Mouse (Mus musculus) brain, adult 2 months (tissue): ENCODE measurements at regions not wholly inside any gene's neighbourhood (a gene's known extent, or its start where the extent isn't known, plus 50 kb on each side); places are given as distances from the start of the nearest gene placed in this dataset.

Experiments used
- DNase-seq: peaks from one replicate; pipeline ENCODE4 v3.0.0; 2011; ENCODE audit warnings: low read depth, low spot score

DNA sequence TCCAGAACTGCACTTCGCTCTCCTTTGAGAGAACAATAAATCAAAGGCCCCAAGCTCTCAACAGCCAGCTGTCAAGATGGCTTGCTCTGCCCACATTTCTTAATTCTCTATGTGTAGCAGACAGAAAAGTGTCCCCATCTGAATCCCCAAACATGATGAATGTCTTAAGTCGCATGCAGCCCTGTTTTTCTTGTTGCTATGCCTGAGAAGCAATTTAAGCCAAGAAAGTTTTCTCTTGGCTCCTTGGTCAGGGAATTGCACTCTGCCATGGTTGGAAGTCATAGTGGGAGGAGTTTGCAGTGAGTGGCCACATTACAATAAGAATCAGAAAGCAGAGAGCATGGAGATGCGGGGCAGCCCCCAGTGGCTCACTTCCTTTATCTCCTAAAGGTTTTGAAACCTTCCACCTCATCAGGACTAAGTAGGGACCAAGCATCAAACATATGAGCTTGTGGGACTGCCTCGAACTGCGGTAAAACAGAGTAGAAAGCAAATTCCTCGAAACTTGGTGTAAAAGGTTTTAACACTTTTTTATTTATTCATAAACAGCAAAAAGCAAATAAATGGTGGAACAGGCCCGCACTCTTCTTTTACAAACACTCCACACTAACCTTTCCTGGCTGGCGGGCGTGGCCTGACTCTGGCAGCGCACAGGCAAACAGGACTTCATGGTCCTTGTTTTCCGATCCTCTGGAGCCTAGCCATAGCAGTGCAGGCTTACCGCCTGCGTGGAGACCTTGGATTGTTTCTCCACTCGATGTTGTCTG lies 227.4 kb downstream of the Ankrd50 start:
- no peak for DNase-seq

DNA sequence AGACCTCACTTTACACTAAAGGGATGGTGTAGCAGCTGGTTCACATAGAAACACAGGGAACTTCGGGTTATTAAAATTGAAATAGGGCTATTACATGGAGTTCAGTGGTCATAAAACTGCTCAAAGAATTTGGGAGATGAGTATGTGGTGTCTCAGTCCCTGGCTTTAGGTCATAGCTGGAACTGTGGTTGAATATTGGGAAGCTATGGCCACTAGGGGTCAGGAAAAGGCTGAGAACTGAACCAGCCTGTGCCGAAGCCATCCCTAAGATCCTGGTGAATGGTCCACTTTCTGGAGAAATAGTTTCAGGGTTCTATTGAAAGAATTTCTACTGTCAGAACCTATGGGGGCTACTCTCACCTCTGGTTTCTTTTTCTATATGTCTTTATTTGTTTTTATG lies 229.0 kb downstream of the Ankrd50 start:
- peak; percentile 78 for DNase-seq

DNA sequence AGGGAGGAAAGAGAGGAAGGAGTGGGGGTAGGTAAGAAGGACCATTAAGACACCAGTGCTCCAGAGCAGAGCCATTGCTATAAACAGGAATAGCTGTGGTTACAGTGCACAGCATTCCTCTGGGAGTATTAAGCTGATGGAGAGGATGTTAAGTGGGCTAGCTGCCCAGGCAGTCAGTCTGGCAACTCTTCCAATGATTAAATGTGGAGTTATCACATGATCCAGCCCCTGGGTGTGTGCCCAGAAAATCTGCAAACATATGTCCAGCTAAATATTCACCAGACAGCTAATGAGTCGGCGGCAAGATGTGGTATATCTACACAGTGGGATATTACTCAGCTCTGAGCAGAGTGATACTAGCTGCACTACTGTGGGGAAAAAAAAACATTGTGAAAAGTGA lies 229.7 kb downstream of the Ankrd50 start:
- DNase-seq, result peak; percentile 81

DNA sequence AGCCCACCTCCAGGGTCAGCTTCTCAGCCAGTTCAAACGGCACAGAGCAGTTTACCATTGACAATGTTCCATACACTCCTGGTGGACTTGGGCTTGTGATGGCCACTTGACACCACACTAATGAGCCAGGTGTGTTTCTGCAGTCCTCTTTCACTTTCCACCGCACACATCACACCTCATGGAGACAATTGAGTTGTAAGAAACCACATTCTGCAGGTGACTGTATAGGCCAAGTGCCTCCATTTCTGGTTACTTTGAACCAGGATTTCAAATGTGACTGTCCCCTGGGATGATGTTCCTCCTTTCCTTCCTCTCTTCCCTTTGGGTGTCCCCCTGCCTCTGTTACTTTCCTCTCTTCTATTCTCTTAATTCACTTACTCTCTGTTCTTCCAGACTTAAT lies 233.1 kb downstream of the Ankrd50 start:
- no peak for DNase-seq

DNA sequence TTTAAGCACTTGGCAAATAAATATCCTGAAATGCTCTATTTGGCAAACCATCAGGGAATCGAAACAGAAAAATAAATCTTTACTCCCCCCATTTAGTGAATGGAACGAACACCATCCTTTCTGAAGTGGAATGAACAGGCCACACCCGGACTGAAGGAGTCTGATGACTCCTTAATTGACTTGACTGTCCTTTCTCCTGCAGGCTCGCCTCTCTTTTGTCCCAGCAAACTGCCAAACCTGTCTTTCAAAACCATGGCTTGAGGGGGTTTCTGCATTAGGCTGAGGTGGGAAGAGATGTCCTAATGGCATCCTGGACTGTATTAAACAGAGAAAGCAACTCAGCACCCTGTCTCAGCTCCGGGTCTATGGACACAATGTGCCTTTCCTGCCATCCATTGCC lies 234.1 kb downstream of the Ankrd50 start:
- DNase-seq, result no peak

DNA sequence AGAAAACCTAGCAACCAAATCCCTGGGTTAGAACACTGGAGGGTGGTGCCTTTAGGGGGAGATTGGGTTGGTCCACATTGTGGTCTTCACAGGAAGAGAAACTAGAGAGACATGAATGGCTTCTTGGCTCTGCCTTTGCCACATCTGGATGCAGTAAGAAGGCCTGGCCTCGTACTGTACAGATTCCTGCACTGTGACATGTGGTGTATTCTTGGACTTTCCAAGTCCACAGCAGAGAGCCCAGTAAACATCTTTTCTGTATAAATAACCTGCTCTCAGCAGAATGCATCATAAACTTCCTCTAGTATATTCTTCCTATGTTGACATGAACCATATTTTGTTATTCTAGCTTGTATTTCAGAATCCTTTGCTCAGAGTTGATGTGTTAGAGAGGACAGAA lies 235.7 kb downstream of the Ankrd50 start:
- no peak for DNase-seq

DNA sequence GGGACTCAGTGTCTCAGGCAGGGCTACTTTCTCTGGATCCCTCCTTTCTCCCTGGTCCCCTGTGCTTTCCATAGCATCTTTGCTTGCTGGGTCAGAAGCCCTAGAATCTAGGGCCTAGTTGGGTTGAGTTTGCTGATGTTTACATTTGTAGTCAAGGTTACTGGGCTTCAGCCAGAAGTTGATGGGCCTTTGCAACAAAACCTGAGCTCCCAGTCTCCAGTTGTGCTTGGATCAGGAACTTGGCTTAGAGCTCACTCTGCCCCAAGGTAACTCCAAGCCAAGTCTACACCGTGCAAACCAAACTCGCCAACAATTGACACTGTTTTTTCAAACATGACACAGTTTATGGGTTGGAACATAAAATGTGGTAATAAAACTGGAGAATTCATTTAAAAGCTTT lies 238.2 kb downstream of the Ankrd50 start:
- DNase-seq, result no peak

DNA sequence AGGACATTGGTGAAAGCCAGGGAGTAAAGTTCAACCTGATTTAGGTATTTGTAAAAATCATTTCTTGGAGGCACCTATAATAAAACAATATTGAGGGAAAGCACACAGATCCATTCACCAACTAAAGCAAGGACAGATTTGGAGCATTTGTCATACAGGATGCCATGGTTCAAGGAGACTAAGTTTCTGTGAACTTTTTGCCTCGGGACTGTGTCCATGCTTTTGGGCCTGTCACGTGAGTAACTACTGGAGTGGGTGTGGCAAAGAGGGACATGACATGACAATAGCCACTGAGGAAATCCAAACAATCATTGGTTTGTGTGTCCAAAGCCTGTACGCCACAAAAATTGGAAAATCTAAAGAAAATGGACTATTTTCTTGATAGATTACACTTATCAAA lies 241.4 kb downstream of the Ankrd50 start:
- DNase-seq, result no peak

DNA sequence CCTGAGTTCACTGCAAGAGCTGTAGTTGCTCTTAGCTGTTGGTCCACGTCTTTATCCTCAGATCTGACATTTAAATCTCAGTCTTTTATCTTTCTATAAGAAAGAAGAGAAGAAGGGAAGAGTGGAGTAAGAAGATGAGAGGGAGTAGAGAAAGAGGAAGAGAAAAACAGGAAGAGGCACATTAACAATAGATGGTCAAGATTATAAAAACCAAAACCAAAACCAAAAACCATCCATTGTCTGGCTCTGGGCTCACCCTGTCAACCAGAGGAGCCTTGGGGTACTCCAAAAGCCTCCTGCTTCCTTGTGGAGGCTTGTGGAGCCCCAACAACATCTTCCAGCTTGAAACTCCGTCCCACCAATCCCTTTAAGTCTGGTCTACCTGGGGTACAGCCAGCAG lies 247.0 kb downstream of the Ankrd50 start:
- DNase-seq, result no peak

DNA sequence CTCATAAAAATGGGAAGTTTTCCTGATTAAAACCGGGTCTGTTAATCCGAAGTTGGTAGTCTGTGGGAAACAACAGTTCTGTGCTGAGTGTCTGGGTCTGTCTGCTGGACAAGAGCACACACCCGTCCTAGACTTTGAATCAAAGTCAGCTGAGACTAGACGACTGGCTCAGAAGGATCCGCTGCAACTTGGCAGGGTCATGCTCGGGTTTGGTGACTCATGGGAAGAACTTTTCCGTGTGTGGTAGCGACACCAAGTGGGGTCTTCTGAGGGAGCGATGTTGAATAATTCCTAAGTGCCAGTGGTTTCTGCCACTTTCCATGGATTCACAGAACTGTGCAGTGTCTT lies 248.9 kb downstream of the Ankrd50 start:
- DNase-seq, result no peak

DNA sequence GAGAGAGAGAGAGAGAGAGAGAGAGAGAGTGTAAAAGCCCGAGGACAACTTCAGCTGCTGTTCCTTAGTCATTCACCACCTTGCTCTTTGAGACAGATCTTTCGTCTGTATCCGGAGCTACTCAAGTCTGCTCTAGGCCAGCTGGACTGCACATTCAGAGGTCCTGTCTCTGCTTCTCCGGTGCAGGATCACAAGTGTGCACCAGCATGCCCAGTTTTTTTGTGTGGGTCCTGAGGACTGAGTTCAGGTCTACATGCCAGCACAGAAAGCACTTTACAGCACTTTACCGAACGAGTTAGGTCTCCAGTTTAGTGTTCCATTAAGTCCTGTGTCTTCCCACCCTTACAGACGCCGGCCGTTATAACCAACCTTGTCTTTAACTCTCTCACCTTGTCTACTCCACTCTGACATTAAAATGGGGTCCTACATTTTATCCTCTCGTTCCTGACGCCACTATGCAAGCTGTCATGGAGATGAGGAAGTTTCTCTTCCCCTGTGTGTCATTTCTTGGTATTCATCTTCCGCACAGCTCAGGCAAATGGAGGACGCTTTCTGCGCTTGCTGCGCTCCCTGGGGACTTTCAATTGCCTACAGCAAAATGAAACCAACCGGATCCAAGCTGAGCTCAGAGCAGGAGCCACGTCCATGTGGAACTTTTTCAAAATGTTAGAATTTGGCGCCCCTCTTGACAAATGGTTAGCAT lies 249.5 kb downstream of the Ankrd50 start:
- no peak for DNase-seq

DNA sequence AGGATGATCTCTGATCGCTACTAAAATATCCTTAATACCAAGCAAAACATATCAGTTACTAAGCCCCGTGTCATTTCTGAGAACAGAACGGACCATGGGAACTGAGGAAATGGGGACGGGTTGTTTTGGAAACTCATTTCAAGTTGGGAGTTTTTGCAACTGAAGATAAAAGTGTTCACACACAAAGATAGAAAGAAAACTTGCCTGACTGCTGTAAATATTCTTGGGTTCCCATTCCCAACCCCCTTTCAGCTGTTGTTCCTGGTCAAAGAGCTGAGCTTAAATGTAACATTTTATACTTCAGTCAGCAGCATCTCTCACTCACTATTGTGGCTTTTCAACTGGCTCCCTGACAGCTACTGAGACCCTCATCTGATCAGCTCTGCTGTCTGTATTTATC lies 250.1 kb downstream of the Ankrd50 start:
- DNase-seq, result no peak

DNA sequence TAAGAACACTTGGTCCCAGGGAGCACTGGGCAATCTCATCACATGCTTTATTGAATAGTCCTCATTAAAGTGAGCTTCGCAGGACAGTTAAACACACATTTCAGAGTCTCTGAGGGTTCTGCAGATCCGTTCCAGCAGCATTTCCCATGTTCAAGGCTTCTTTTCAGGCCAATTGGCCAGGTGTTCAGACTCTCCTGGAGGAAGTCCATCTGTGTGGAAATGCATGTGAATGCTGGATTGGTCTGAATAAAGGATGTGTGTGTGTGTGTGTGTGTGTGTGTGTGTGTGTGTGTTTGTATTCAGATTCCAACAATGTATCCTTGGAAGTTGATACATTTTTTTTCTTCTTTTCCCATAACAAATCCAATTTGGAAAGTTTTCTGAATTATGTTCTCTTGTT lies 250.6 kb downstream of the Ankrd50 start:
- no peak for DNase-seq

DNA sequence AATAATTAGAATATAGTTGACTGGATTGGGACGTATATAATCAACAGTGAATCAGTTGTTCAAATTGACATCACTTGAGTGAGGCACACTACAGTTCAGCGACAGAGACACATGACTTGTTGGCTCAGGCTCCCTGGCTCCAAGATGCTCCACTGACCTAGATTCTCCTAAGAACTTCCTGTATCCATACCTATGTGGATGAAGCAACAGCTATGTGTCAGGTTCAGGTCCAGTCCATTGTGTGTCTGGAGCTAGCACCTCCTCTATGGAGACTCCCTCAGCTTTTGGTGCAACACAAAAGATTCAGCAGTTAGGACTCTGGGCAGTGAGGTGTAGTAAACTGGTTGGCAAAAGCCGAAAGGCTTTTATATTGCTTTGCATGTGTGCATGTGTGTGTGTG lies 251.6 kb downstream of the Ankrd50 start:
- DNase-seq, result no peak

DNA sequence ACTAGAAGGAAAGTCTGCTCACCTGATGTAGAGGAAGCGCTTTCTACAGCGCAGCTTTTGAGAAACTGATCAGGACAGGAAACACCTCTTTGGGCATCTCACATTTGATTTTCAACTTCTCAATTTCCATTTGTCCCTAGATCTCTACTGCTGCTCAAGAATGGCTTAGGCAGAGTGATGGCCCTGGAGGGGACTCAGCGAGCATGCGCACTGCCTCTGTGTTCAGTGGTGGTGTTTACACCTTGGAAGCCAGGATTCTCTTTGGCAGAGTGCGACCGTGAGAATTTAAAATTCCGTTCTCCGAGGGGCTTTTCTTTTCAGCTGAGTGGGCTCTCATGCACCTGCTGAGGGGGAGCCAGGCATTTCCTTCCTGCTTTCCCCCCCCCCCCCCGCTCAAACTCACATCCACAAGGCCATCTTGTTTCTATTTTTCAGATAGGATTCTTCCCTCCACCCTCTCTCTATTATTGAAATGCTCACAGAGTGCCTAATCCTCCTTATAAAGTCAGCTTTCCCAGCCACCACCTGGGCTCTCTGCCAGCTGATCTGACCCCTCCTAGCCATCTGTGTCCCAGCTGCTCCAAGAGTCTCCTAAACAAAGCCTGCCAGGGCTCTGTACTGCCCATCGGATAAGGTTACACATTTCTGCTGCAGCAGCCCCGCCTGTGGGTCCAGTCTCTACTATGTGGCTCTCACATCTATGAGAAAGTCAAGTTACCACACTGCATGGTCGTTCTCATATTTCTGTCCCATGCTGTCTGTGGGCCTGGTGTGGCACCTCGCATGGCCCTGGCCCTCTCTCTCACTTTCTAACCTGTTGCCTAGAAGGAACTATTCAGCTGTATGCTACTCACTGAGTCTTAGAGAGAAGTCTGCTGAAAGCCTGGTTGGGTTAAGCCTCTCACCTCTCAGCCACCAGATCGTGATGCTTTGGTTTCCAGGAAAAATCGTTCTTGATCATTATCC lies 252.2 kb downstream of the Ankrd50 start:
- no peak for DNase-seq

DNA sequence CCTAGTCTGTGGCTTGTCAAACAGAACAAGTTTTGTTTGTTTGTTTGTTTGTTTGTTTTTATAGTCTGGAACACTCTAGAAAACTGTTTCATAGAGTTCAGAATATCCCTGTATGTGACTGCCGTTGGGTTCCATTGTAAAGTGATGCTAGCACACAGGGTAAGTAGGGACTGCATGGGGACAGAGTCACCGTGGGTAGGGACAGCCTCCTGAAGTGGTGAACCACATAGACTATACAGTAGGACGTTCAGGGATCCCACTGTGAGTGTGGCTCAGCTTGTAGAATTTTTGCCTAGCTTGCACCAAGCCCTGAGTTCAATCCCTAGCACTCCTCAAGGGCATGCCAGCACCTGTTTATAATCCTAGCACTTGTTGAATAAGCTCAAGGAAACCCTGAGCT lies 253.1 kb downstream of the Ankrd50 start:
- no peak for DNase-seq

DNA sequence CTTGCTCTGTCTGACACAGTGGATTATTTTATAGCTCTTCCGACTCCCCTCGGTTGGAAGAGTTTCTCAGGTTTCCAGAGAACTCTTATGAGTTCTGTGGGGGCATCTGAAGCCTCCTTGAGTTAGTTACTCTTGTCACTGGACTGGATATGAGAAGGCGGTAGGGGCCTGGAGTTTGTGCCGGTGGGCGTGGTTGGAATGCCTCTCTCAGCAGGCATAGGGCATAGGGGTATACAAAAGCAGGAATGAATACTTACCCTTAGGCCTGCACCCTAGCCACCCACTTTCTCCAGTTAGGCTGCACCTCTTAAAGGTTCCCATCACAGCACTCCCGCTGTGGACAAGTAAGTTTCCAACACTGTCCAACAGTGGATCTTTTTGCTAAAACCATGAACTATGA lies 253.8 kb downstream of the Ankrd50 start:
- DNase-seq, result no peak

DNA sequence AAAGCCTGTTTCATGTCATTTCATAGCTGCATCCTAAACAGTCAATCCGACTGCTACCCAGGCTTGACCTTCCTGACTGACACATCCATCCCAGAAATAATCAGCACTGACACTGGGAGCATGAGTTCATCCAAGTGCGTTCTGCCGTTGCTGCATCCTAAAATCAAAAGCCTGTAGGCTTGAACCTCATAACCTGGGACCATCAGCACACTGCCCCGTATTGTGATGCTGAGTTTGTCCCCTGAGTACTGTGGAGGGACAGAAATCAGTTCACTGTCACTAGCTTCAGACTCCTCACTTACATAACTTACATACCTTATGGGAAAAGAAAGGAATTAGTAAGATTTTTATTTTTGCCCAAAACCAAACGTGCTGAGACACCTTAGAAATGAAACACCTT lies 255.0 kb downstream of the Ankrd50 start:
- no peak for DNase-seq

DNA sequence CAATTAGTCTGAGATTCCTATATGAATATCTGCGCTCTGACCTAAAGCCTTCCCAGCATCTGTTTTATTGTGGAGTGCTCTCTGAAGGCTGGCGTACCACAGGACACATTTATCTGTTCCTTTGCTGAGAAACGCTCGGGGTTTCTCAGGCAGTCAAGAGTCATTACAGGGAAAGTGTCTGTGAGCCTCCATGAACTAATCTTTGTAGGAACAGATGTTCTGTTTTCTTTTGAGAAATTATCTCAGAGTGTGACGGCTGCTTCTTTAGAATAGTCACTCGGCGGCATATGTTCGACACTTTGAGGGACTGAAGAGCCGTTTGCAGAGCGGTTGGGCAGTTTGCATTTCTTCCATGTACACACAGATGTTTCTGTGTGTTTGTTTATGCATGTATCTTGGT lies 255.6 kb downstream of the Ankrd50 start:
- peak; percentile 32 for DNase-seq

DNA sequence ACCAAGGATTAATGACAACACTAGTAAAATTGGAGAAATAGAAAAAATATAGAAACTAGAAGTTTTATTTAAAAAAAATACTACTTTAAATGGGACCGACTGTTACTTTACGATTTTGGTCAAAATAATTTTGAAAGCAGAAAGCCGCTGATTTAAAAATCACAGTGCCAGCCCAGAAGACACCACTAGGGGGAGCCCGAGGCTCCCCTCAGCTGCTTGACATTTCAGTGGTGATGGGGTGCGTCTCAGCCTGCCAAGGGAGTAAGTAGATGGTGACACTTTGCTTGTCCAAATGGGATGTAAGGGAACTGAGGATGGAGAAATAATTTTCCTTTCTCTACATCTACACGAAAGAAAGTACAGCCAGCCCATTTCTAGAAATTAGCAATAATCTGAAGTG lies 257.0 kb downstream of the Ankrd50 start:
- DNase-seq, result peak; percentile 63

DNA sequence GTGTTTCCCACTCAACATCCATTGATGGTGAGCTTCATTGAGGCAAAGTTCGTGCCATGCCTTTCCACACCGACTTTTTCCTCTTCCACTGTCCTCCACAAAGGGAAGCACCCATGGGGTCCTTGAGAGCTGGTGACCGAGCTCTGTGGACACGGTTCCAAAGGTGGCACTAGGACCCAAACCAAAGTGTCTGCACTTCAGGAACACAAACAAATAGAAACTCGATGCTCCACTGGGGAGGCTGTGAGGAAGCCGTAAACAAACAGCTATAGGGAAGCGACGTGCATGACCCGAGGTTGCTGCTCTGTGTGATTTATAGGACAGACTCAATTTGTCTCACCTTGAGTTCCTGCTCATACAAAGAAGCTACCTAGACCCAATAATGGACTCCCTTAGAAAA lies 257.5 kb downstream of the Ankrd50 start:
- no peak for DNase-seq

DNA sequence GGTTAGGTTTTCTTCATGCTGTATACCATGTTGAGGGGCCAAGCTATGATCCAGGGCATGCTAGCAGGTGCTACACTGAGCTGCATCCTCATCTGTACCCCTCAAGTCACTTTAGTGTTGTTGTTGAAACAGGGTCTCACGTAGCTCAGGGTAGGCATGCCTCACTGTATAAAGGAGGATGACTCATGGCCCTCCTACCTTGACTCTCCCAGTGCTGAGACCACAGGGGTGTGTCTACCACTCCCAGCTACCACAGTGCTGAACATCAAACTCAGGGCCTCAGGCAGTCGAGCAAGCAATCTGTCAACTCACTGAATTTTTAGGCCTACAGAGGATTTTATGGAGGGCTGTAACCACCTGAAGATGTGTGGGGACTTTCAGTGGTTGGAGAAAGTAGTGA lies 258.5 kb downstream of the Ankrd50 start:
- DNase-seq, result no peak

DNA sequence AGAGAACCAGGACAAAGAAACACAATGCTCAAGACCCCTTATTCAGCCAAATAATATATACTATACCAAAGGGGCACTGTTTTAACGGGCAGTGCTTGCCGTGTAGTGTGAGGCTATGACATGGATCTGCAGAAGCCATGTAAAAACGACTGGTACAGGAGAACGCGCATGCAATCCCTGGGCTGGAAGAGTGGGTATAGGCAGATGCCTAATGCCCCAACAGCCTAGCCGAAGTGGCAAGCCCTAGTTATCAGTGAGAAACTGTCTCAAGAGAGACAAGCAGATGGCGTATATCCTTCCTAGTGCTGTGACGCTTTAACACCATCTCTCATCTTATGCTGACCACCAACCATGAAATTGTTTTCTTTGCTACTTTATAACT lies 262.8 kb downstream of the Ankrd50 start:
- DNase-seq, result no peak
